Mouse (Mus musculus): ENCODE measurements at regions not wholly inside any gene's neighbourhood (a gene's known extent, or its start where the extent isn't known, plus 50 kb on each side); places are given as distances from the start of the nearest gene placed in this dataset.

DNA sequence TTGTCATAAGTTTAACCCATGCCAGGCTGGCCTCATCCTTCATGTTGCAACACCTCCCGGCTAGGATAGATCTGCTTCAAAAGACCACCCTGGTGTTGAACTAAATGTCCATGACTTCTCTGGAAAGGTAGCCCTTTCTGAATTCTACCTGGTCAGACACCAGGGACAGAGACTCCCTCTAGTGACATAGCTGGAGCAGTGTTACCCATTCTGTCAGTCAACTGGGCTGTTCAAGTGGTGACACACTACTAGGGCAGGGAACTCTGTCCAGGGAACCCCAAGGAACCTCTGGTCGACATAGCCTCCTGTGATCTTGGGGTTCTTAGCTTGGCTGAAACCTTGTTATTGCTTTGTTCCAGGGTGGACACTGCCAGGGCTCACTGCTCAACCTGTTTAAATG, 51.6 kb upstream of the Cobl start:
- Histone ChIP-seq H3K27ac (no peak overlapping the region), H3K4me1 (no peaks in the 10 kb centered on the region), H3K27me3 (ENCODE audit: insufficient read depth, poor library complexity, severe bottlenecking) (no peaks in the 10 kb centered on the region), H3K4me3 (no peak overlapping the region), H3K9me3 (no peaks in the 10 kb centered on the region), H3K36me3 (no peaks in the 10 kb centered on the region)
- WGBS: 82% methylated on average over 2 of the region's 2 CpGs
- DNase-seq (ENCODE audit: low spot score): no peak
